Mouse (Mus musculus) forebrain, postnatal 0 days (tissue): Measurements from ENCODE around the gene Vmn2r9. TPM values are rescaled to one million over a fixed set of nuclear protein-coding genes. Genes with fewer than 3 reads are reported as not detected.
"Not testable (repeated sequence)": the region's sequence is repeated elsewhere in the genome, so short reads cannot be mapped to it uniquely, and the experiment has no call there.

Source experiments
- ATAC-seq: fragments of 200-750 bp; cut with Nextera tagmentation; 2 replicates; pipeline ENCODE4 v1.8.0; 2017; ENCODE audit warnings: mild to moderate bottlenecking, moderate library complexity
- DNase-seq: peaks from one replicate; pipeline ENCODE4 v3.0.0-alpha.2; 2015
- H3K27ac ChIP-seq: fragments of 300-500 bp; sonication (generic); 2 replicates; pipeline ENCODE4 v1.5.1; 2014; ENCODE audit warnings: low read depth, mild to moderate bottlenecking, antibody characterized with exemption, low read length, moderate library complexity, mixed read lengths
- H3K27me3 ChIP-seq: fragments of 300-500 bp; sonication (generic); 2 replicates; pipeline ENCODE4 v1.6.1; 2014; ENCODE audit warnings: mild to moderate bottlenecking, low read length, mixed read lengths; ENCODE audit not compliant: insufficient read depth
- H3K36me3 ChIP-seq: fragments of 300-500 bp; sonication (generic); 2 replicates; pipeline ENCODE4 v1.6.1; 2014; ENCODE audit warnings: mild to moderate bottlenecking, moderate library complexity; ENCODE audit not compliant: insufficient read depth
- H3K4me1 ChIP-seq: fragments of 300-500 bp; sonication (generic); 2 replicates; pipeline ENCODE4 v1.6.1; 2014; ENCODE audit warnings: antibody characterized with exemption; ENCODE audit not compliant: insufficient read depth
- H3K4me2 ChIP-seq: fragments of 300-500 bp; sonication (generic); 2 replicates; pipeline ENCODE4 v1.6.1; 2014; ENCODE audit warnings: low read depth, mild to moderate bottlenecking, moderate library complexity
- H3K4me3 ChIP-seq: fragments of 300-500 bp; sonication (generic); 2 replicates; pipeline ENCODE4 v1.5.1; 2014; ENCODE audit warnings: low read depth, low read length, mixed read lengths
- H3K9ac ChIP-seq: fragments of 300-500 bp; sonication (generic); 2 replicates; pipeline ENCODE4 v1.6.1; 2014; ENCODE audit warnings: mild to moderate bottlenecking
- H3K9me3 ChIP-seq: fragments of 300-500 bp; sonication (generic); 2 replicates; pipeline ENCODE4 v1.6.1; 2016; ENCODE audit warnings: low read length
- CTCF ChIP-seq: sonication (generic); IDR thresholded peaks from 2 replicates; pipeline ENCODE4 v1.5.1; 2016; ENCODE audit warnings: antibody characterized with exemption, control low read depth, low read depth
- WGBS: fragments of 180-500 bp; shearing (Covaris S2); extraction: QIAGEN DNeasy Blood & Tissue Kit; methylation state at CpG from one replicate; pipeline ENCODE4 v1.1.7; 2014; 5-methylcytosine and 5-hydroxymethylcytosine counted together
- polyA plus RNA-seq: library from polyadenylated mRNA; unstranded; fragments of >200 nt; fragmentation: Nextera tagmentation; extraction: Ambion mirVana; gene quantifications from 2 replicates; pipeline ENCODE4 v1.2.1, GENCODE M21; 2015
- total RNA-seq: library from RNA; depleted of rRNA; stranded (reverse); fragments of >200 nt; gene quantifications from 2 replicates; pipeline ENCODE4 v1.2.3, GENCODE M21; 2014; rRNA removed

The Vmn2r9 gene
- total RNA-seq: not detected in 2 replicates
- polyA plus RNA-seq: not detected in 2 replicates

DNA sequence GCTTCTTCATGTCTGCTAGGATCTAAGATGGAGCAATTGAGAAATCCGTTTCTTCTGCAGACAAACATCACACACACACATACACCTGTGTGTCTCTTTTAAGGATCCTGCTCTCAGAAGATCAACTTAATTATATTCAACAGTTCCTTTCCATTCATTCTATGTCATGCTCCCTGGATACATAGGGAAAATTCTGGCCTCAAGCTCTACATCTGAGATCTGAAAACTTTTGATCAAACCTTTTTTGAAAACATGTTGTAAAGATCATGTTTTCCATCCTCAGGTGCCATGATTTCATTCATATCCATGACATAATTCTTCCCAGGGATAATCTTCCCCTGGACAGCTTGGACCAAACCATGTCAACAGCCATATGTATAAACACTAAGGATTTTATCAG, at the start of gene Vmn2r9:
Gene Vmn2r9 (minus strand): TSS at position 101 of the 400 bp plus-strand sequence.
- not testable (repeated sequence) for ATAC-seq, H3K27me3 ChIP-seq, H3K27ac ChIP-seq, DNase-seq, H3K4me1 ChIP-seq, H3K4me2 ChIP-seq, H3K4me3 ChIP-seq, H3K36me3 ChIP-seq, H3K9me3 ChIP-seq, H3K9ac ChIP-seq
- 55% methylated on average over 1 of the region's 1 CpGs for WGBS

GRCm38 (mm10) chr5:108866746-108867145, 14.3 kb upstream of the Vmn2r9 start:
- H3K4me1 ChIP-seq, H3K4me2 ChIP-seq, H3K27me3 ChIP-seq, H3K9ac ChIP-seq, H3K4me3 ChIP-seq, H3K27ac ChIP-seq, ATAC-seq, H3K36me3 ChIP-seq, H3K9me3 ChIP-seq: not testable (repeated sequence)
- WGBS: 7% methylated on average over 1 of the region's 1 CpGs
- TF ChIP-seq CTCF: peak; percentile 60
- DNase-seq: peak; percentile 8

- Histone ChIP-seq H3K9me3 (no peaks in the 10 kb centered on the region), H3K4me3 (no peak overlapping the region), H3K36me3 (no peaks in the 10 kb centered on the region), H3K9ac (no peak overlapping the region), H3K27ac (no peak overlapping the region), H3K27me3 (no peaks in the 10 kb centered on the region), H3K4me2 (no peak overlapping the region), H3K4me1 (no peaks in the 10 kb centered on the region)
- ATAC-seq (no peak), DNase-seq (no peak)
- TF ChIP-seq CTCF: no peak
- 45% methylated on average over 1 of the region's 1 CpGs for WGBS
Measured at GRCm38 (mm10) chr5:108849466-108849865, 2.9 kb downstream of the Vmn2r9 start.

GRCm38 (mm10) chr5:108836156-108836555, 16.2 kb downstream of the Vmn2r9 start:
- 58% methylated on average over 1 of the region's 1 CpGs for WGBS
- no peak overlapping the region for H3K4me3 ChIP-seq
- DNase-seq: peak; percentile 16

GRCm38 (mm10) chr5:108823276-108823675, 29.1 kb downstream of the Vmn2r9 start:
- no peak for DNase-seq

More at GRCm38 (mm10) chr5:108836156-108836555, 16.2 kb downstream of the Vmn2r9 start:
- TF ChIP-seq CTCF: peak; percentile 45; the same call in 1 of the 2 replicates
- ATAC-seq: no peak
- no peak overlapping the region for H3K9ac ChIP-seq
- no peak overlapping the region for H3K27ac ChIP-seq
- no peaks in the 10 kb centered on the region for H3K36me3 ChIP-seq
- no peaks in the 10 kb centered on the region for H3K4me1 ChIP-seq
- H3K4me2 ChIP-seq: no peak overlapping the region
- H3K27me3 ChIP-seq: no peaks in the 10 kb centered on the region
- no peaks in the 10 kb centered on the region for H3K9me3 ChIP-seq

DNA sequence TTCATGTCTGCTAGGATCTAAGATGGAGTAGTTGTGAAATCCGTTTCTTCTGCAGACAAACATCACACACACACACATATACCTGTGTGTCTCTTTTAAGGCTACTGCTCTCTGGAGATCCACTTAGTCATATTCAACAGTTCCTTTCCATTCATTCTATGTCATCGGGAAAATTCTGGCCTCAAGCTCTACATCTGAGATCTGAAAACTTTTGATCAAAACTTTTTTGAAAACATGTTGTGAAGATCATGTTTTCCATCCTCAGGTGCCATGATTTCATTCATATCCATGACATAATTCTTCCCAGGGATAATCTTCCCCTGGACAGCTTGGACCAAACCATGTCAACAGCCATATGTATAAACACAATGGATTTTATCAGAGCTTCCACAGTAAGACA, 43.7 kb downstream of the Vmn2r9 start, which contains the start of gene Vmn2r8:
Gene Vmn2r8 (minus strand): TSS at position 101 of the 400 bp plus-strand sequence.
- H3K9me3 ChIP-seq, H3K4me3 ChIP-seq, H3K27ac ChIP-seq, DNase-seq, H3K9ac ChIP-seq, H3K4me1 ChIP-seq, H3K4me2 ChIP-seq, H3K36me3 ChIP-seq, H3K27me3 ChIP-seq, ATAC-seq: not testable (repeated sequence)
- 82% methylated on average over 2 of the region's 2 CpGs for WGBS

More at GRCm38 (mm10) chr5:108823276-108823675, 29.1 kb downstream of the Vmn2r9 start:
- H3K4me3 ChIP-seq: no peak overlapping the region
- 77% methylated on average over 2 of the region's 2 CpGs for WGBS
- no peaks in the 10 kb centered on the region for H3K9me3 ChIP-seq
- H3K27me3 ChIP-seq: no peaks in the 10 kb centered on the region
- no peaks in the 10 kb centered on the region for H3K36me3 ChIP-seq
- no peak overlapping the region for H3K9ac ChIP-seq
- H3K4me1 ChIP-seq: no peaks in the 10 kb centered on the region
- H3K27ac ChIP-seq: no peak overlapping the region
- no peak overlapping the region for H3K4me2 ChIP-seq
- no peak for TF ChIP-seq CTCF
- ATAC-seq: no peak

GRCm38 (mm10) chr5:108803646-108804045, 48.8 kb downstream of the Vmn2r9 start:
- no peak for TF ChIP-seq CTCF
- Histone ChIP-seq H3K9me3 (no peaks in the 10 kb centered on the region), H3K9ac (no peak overlapping the region), H3K4me2 (no peak overlapping the region), H3K27ac (no peak overlapping the region), H3K4me1 (no peaks in the 10 kb centered on the region), H3K27me3 (no peaks in the 10 kb centered on the region), H3K36me3 (no peaks in the 10 kb centered on the region), H3K4me3 (no peak overlapping the region)
- WGBS: 54% methylated on average over 1 of the region's 1 CpGs
- no peak for DNase-seq
- no peak for ATAC-seq

DNA sequence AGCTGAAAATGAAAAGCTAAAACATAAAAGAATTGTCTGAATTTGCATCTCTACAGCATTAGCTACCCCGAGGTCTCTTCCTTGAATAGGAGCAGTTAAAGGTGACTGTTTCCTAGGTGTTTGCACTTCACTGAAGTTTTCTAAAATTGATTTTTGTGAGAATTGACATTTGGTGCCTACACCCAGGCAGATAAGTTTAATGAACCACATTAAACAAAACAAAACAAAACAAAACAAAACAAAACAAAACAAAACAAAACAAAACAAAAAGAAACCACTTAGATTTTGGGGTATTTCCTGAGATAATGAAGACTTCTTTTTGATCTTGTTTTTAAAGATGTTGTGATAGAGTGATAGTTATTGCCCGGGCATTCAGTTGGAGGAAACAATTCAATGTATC, 57.1 kb downstream of the Vmn2r9 start, which contains the start of gene Tmed11:
Gene Tmed11 (minus strand): TSS at position 101 of the 400 bp plus-strand sequence.
- H3K27me3 ChIP-seq, H3K9me3 ChIP-seq, ATAC-seq, H3K27ac ChIP-seq, DNase-seq, H3K9ac ChIP-seq, H3K4me2 ChIP-seq, H3K4me1 ChIP-seq, H3K4me3 ChIP-seq, H3K36me3 ChIP-seq: not testable (repeated sequence)
- WGBS: 57% methylated on average over 2 of the region's 2 CpGs
